Mouse (Mus musculus): ENCODE measurements at regions not wholly inside any gene's neighbourhood (a gene's known extent, or its start where the extent isn't known, plus 50 kb on each side); places are given as distances from the start of the nearest gene placed in this dataset.

DNA sequence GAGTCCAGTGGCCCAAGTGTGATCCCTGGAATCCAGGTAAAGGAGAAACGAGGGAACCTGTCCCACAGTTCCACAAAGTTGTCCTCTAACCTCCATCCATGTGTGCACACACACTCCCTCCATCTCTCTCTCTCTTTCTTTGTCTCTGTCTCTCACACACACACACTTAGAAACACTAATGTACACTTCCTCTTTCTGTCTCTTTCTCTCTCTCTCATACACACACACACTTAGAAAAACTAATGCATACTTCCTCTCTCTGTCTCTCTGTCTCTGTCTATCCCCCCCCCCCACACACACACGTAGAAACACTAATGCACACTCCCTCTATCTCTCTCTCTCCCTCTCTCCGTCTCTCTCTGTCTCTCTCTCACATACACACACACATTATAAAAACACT is 61.2 kb upstream of the Bmp2k start:
- no peak for DNase-seq

DNA sequence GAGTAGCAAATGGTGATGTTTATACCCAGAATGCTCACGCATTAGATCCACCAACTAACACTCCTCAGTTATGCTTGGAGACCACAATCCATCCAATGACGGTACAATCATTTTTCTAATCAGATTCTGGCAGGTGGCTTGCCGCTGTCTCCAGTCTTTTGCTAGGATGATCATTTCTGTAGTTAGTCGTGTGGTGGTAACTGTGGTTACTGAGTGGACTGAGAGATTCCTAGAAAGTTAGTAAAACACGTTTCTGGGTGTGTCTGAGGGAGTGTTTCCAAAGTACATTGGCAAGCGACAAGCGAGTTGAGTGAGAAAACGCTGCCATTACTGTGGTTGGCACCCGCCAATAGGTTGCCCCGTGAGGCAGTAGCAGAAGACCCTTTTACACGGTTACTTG is 58.8 kb upstream of the Bmp2k start:
- no peak for DNase-seq

DNA sequence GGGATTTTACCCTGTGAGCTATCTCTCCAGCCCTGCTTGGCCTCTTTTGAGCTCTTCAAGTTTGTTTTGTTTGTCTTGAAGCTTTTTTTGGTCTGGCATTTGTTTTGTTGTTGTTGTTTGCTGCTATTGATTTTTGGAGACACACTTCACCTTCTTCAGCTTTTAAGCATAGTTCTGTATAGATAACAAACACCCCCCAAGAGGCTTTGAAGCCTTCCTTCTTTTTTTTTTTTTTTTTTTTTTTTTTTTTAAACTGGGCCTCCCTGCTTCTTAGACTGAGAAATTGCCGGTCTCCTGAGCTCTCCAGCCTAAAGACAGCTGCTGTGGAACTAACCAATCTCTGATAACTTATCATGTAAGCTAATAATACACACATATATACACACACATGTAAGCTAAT is 58.2 kb upstream of the Bmp2k start:
- DNase-seq: no peak

DNA sequence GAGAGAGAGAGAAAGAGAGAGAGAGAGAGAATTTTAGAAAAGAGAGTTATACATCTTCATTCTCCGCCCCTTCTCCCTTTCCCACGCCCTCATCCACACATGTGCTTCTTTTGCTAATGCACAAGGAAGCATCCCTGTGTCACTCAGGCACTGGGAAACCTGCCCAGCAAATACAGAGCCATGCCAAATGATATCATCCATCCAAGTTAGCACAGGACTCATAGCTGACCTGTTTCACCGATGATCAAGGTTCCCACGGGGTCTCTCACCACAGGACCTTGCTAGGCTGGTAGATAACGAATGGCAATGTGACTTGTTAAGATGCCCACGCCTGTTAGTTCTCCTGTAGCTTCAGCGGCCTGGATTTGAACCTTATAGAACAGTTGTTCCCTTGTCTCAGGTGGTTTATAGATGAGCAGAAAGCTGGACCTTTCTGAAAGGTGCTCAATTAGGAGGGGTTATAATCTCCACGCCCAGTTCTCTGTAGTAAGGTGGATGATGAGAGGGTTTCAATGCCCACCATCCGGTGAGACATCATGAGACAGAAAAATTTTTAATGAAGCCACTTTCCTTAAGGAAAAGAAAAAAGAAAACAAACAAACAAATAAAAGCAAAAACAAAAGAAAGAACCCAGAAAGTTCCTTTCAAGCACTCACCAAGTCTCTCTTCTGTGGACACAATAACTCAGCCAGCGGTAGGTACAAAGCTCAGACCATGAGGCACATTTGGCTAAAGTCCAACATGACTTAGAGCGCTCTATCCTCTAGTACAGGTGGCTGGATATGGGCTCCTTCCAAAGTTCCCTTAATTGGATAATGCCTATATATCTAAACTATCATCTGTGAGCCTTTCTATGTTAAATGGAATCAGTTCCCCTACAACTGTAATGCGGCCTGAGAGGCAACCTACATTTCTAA is 57.1 kb upstream of the Bmp2k start:
- no peak for DNase-seq

DNA sequence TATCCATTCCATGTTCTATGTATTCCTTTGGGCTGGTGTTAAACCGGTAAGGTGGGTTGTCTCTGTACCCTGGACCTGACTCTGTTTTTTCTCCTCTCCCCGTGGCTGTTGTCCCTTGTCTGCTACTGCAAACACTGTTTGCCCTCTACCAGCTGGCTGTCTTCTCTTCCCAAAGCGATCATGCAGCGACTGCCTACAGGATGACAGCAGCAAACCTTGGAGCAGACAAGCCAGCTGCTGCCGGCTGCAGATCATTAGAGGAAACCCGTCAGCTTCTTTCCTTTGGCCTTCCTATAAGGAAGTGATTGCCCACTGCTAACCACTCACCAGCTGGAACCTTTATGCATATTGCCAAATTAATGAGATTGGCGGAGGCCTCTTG is 56.4 kb upstream of the Bmp2k start:
- no peak for DNase-seq

DNA sequence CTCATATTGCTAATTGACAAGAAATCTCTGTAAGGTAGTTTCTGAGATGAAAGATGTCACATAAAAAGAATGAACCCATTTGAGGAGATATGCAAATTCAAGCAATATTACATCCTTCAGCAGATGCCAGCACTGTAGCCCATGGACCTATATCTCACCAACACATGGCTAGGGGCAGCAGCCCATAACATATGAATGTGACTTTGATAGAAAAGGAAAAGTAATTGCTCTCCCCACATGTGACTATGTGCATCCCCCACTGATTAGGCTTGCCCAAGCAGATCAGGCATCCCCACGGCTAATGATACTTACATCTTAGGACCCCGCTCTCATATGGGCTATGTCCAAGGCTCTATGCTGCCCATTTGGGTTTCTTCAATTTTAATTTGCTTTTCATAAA is 56.0 kb upstream of the Bmp2k start:
- DNase-seq: no peak

All from right cerebral cortex, adult 18-20 months (tissue).